Mouse (Mus musculus) retina, adult 2 months (tissue): ENCODE measurements around the gene Sh3tc1.

ENCODE experiments used
- DNase-seq: peaks from one replicate; pipeline ENCODE4 v3.0.0-alpha.2; 2012; ENCODE audit warnings: low read depth, low spot score

Gene Sh3tc1

DNA sequence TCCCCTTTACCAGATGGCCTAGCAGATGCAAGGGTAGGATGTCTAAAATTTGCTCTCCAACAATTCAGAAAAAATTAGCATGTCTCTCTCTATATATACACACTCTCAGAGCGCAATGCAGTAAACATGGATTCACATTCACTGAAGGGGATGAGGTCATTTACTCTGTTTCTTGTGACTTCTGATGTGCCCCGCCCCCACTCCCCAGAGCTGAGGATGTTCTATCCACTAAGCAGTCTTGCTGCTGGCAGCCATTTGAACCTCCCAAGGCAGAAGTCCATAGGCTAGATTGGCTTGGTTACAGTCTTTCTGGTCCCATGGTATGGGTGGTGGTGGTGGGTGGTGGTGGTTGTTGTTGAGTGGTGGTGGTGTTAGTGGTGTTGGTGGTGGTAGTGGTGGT is 17.9 kb downstream of the Sh3tc1 start:
- no peak for DNase-seq

DNA sequence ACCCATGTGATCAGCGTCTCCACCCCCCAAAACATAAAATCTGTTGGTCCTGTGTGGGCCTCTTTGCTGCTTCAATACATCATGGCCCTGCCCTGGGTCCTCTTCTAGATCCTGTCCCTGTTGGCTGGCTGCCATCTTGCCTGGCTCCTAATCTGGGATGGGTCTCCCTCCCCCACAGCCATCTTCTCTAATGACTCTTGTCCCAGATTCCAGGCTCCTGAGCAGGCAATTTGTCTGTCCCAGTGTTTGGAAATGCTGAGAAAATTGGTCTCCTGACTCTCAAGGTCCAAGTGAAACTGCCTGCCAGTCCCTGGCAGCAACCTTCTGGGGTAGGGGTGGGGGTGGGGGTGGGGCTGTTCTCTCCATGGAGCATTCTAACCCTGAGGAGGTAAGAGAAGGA is 19.9 kb downstream of the Sh3tc1 start:
- no peak for DNase-seq

DNA sequence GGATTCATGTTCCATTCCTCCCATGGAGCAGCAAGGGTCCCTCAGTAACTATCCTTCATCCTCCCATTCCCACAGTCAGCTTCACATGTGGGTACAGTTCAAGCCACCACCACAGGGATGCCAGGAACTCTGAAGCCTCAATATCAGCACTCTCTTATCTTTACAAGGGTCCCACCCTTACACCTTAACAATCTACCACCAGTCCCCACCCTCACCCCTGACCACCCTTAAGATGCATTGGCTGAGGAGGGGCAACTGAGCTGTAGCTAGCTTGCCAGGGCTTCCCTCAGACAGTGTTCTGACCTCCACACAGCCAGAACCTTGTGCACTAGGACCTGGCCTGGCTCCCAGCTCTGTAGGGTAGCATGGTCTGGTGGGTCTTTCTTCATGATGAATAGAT is 20.4 kb downstream of the Sh3tc1 start:
- no peak for DNase-seq

DNA sequence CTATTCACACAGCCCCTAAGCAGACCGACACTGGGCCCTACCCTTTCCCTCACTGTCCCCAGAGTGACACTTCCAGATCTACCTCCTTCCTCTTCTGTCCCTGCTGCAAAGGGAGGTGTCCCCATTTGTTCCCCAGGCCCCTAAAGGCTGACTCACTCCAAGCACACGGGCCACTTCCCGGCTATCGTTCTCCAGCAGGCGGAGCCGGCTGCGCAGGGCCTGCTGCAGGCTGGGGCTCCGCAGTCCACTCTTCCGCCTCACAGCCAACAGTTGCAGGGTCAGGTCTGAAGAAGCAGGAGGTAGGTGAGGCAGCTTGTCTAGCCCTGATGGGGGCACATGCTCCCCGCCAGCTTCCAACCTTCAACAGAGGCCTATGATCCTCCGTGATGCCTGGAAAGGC is 21.0 kb downstream of the Sh3tc1 start:
- no peak for DNase-seq

DNA sequence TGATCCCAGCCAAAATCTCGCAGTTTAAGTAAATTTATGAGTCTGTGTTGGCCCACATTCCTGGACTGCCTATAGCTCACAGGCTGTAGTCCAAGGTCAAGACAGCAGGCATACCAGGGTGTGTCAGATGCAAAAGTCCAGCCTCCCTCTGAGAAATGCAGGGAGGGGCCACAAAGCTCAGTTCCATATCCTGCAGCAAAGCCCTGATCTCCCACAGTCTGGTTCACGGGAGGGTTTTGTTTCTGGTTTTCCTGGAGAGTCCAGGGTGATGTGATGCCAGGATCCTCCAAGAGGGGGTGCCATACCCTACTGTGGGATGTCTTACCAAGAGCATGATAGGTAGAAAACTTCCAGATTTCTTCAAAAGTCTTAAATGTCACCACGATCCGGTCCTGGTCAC is 21.8 kb downstream of the Sh3tc1 start:
- no peak for DNase-seq

DNA sequence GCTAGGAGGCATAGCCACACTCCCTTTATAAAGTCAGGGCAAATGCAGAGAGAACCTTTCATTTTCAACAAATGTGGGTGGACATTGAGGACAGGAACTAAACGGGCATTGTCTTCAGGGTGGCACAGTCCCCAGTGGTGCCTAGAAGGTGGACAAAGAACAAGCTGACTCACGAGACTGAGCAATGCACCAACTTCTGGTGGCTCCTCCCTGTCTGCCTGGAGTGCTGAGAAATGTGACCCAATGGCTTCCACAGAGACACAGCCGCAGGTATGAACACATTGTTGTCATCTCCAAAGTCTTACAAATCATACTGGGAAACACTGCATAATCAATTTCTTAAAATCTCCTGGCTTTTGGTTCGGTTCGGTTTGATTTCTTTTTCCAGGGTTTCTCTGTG is 22.3 kb downstream of the Sh3tc1 start:
- no peak for DNase-seq

DNA sequence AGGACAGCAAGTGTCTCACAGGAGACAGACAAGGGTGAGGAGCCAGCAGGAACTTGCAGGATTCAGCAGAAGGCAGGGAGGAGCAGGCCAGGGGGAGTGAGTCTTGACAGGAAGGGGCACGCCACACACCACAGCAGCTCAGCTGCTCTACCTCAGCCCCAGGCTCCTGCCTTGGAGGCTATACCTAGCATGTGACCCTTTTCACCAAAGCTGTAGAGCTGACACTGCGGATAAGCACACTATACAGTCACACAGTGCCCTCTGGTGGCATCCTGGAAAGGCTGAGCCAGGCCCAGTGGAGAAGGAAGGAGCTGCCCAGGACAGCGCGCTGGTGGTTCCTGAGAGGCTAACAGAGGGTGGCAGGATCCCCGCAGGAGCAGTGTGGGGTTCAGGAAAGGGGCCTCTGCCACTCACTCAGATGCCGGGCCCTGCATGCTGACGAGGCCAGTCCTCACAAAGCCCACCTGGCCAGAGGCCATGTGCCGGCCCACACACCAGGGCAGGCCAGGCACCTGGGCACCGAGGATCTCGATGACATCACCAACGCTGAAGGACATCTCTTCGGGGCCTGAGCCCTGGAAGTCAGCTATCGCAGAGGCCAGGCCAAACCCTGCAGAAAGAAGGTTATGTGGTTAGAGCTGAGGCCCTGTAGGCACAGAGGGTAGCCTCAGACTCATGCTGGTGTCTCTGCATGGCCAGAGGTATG is 26.0 kb downstream of the Sh3tc1 start:
- DNase-seq: peak; percentile 61

DNA sequence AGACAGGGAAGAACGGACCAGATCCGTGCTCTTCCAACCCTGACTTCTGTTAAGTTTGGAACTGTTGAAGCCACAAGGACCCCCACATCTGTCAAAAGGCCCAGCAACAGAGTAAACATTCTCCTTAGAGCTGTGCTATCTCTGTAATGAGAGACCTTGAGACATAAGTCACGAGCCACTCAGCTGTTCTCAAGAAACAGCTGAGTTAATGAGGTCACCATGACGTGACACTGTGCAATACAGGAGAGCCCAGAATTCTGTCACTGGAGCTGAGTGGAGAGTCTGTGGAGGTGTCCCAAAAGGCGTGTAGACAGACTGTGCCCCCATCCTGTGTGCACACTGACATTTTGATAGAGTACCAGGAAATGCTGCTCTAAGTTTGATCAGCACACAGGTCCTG is 27.3 kb downstream of the Sh3tc1 start:
- DNase-seq: no peak

DNA sequence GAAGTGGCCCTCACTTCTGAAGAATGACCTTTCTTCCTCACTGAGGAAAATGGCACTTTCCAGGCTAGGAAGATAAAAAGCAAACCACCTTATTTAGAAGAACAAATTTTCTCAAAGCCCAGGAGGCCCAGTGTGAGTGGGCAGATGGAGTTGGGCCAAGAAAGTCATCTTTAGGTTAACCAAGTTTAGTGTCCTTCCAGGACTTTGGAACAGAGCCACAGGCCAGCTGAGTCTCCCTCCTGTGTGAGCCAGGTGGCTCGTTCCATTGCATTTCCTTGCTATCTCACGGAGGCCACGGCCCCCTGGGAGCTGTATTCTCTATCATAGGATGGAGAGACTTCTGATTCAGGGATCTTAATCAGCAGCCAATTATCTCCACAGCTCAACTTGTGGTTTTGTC is 28.9 kb downstream of the Sh3tc1 start:
- DNase-seq: no peak

DNA sequence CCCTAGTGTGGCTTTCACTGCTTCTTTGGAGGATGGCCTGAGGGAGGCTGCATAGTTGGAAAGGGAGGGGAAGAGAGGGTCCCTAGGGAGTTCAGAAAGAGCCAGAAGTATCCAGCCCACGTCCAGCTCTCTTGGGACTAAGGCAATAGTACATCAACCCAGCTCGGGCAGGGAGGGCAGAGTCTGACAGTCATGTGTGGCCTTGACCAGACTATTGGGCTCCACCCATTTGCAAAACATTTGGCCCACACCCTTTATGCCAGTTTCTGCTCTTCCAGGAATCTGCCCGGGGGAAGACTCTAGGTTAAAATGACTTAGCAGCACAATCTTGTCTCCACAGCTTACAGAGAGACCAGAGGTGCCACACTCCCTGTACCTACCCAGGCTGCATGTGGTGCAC is 29.3 kb downstream of the Sh3tc1 start:
- no peak for DNase-seq

DNA sequence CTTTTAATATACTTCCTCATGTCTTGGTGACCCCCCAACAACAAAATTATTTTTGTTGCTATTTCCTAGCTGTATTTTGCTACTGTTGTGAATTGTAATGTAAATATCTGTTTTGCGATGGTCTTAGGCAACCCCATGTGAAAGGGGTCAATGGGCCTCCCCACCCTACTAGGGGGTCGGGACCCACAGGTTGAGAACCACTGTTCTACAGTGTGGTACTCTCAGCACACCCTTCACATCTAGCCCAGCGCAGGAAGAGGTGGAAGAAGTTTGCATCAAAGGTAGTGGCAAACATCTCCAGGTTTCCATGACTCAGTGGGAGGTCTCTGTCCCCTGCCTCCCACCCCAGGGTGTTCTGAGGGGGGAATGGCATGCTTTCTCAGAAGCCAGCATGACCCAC is 34.4 kb downstream of the Sh3tc1 start:
- no peak for DNase-seq

DNA sequence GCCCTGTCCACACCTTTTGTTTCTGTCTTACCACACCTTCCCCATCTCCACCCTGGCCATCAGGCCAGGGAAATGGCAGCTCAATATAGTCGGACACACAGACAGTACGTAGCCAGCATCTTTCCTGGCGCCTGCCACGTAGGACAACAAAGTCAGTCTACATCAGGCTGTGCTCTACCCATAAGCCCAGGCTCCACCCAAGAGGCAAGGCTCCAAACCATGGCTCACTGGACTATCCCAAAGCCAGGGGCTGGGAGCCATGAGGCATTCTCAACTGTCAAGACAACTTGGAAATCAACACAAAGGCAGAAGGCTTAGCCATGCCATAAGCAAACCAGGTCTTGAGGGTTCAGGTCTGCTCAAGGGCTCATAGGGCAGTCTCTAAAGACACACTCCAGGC is 36.0 kb downstream of the Sh3tc1 start:
- DNase-seq: no peak

DNA sequence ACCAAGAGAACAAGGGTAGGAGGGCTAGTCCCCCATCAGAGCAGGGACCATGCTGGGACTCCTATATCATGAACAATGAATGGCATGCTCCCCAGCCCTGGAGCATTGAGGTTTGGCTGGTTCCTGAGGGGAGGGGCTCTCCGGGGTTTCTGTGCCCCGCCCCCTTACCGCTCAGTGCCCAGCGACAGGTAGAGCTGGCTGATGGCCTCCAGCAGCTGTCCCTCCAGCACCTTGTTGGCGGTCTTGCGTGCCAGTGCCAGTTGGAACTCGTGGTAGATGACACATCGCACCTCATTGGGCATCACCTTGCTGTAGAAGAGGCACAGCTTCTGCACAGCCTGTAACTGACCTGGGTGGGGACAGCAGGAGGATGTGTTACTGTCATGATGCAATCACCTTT is 36.6 kb downstream of the Sh3tc1 start:
- DNase-seq: no peak

DNA sequence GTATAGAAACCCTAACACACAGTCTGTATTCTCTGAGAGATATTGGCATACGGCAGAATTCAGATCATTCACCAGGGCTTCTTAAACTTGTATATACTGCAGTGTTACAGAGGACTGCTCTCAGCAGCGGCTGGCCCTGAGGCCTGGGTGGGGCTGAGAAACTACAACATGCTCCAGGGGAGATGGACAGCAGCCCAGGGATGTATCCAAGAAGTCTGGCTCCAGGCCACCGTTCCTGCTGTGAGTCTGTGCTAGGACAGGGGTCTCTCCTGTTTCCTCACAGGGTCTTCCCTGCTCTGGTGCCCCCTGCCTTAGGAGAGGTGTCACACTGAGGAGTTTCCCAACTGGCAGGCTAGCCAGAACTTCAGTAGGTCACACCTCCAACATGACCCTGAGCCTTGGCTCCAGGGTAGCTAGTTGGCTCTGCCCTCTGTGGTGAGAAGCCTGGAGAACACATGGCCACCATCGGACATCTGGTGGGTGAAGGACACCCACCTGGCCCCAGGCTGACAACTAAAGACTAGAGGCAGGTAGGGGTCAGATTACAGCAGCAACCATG is 37.1 kb downstream of the Sh3tc1 start:
- DNase-seq: no peak

DNA sequence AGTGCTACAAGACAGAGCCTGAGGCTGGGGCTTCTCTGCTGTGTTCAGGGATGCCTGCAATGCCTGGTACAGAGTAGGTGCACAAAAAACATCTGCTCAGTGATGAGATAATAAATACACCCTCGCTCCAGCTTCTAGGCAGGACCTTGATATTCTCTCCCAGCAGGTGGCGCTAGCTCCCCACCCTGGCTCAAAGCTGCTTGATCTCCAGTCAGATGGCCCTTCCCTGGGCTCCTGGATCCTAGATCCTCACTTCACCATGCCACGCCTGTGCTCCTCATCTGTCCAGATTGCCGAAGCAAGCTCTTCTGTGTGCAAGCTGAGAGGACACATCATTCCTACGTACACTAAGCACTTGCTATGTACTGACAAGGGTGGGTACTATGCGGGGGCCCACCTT is 38.7 kb downstream of the Sh3tc1 start:
- peak; percentile 53 for DNase-seq

DNA sequence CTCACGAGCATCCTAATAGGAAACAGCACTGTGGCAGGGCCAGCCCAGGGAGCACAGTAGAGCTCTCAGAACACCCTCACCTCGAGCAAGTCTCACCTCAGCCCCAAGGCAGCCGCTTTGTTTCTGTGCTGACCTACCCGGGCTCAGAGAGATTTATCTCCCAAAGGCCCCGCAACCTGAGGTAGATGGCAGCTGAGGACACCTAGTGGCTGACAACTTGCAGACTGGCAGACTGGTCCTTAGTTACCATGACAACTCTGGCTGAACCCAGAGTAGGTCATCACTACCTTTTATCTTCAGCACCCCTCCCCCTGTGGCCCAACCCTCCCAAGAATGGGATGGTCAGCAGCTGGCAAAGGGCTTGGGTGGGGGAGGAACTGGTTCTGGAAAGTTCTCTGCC is 44.0 kb downstream of the Sh3tc1 start:
- no peak for DNase-seq

DNA sequence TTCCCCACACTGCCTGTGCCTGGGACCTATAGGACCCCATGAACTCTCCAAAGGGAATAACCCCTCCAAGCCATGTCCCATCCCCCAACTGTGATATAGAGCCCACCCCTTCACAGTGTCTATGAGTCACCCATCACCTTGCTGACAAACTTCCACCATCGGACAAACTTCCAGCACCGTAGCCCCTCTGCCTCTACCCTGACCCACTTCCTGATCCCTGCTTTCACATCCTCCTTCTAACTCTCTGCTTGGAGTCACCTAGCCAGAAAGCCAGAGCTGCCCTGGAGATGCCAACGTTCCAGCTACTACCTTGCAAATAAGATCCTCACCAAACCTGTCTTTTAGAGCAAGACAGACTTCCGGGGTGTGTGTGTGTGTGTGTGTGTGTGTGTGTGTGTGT is 46.1 kb downstream of the Sh3tc1 start:
- DNase-seq: no peak

DNA sequence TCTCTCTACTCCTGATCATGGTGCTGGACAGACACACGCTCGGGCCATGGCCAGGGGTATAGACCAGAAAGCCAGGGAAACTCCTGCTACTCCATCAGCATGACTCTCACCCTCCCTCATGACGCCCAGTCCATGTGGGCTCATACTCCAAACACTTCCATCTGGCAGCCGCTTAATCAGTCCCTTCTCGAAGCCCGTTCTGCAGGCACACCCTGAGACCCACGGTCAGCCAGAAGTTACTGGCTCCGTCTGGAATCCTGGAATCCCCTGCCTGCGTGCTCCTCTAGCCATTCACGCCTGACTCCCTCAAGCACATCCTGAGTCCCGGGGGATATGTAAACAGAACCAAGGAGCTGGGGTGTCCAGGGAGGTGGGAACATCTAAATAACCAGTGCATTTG is 48.5 kb downstream of the Sh3tc1 start:
- DNase-seq: no peak

DNA sequence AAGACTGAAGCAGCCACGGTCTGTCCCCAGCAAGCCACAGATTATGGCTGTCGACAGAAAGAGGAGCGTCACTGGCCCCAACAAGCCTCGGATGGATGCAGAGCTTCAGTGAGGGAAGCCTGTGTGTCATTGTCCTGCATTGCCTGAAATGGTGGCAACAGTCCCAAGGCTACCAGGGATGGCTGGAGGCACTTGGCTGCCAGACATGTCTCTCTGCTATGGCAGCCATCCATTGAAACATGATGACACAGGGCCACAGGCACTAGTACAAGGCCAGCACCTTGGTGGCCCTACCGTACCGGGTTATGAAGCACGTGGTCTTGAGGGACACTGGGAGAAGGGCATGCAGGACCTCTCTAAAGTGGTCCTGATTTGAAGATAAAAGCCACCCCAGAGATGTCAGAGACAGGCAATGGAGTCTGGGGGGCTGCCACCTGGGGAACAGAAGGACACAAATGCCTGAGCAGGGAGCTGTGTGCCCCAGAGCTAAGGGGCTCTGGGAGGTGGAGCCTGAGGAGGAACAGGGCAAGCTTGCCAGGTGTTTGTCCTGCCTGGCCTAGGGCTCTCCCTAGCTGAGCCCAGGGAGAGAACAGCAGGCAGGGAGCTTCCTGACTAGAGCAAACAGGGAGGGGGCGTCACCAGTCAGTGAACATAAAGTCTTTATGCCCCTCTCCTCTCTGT is 49.2 kb downstream of the Sh3tc1 start:
- DNase-seq: no peak

DNA sequence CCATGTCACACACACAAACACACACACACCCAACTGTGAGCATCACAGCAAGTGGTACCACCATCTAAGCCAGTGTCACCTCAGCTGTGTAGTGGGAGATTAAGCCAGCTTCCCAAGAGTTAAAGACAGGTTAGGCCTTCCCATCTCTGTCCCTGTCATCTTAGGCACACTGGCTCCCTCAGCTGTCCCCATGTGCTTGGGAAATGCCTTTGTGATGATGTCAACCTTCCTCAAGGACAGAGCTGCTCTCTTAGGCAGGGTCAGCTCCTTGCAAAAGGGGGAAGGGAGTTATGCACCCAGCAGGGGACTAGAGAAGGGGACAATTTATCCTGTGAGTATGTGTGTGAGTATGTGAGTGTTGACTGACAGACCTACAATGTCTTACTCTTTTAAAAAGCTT is 50.4 kb downstream of the Sh3tc1 start:
- DNase-seq: no peak

DNA sequence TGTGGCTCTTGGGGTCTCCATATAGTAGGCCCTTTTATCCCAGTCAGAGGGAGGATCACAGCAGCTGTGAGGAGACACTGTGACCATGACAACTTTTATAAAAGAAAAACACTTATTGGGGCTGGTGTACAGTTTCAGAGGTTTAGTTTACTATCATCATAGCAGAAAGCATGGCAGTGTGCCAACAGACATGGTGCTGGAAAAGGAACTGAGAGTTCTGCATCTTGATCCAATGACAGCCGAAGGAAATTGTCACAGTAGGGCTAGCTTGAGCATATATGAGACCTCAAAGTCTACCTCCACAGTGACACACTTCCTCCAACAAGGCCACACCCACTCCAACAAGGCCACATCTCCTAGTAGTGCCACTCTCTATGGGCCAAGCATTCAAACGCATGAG is 50.9 kb downstream of the Sh3tc1 start:
- no peak for DNase-seq

DNA sequence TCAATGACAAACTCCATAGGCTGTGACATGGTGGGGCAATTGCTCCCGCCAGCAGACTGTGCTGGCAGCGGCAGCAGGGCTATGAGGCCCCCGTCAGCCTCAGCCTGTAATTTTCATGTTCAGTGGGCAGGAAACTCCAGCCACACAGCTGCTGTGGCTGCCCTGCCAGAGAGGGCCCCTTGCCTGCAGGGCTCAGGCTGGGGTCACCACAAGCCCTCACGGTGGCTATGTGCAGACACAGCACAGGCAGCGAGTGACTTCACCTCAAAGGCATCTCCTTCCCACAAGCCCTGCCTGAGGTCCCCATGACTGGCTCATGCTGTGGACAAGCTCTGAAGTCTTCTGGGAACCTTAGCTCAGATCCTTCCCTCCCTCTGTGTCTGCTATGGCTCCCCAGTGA is 52.7 kb downstream of the Sh3tc1 start:
- no peak for DNase-seq

DNA sequence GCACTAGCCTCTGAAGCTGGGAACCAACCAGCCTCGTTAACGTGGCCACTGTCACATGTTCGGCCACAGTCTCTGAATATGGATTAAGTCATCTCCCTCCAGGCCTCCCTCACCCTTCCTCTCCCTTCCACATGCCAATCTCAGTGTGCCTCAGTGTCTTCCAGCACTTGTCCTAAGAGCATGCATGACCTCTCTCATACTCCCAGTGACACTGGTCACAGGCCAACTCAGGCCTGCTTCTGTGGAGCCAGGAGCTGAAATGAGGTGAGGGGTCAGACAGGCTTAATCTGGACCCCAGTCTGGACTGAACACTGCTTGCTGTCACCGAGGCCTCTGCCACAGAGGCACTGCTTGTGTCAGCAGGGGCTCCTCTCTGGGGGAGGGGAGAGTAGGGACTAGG is 53.5 kb downstream of the Sh3tc1 start:
- DNase-seq: no peak
